ENCODE assay signal across 8 mouse cellular contexts in the genomic region with DNA sequence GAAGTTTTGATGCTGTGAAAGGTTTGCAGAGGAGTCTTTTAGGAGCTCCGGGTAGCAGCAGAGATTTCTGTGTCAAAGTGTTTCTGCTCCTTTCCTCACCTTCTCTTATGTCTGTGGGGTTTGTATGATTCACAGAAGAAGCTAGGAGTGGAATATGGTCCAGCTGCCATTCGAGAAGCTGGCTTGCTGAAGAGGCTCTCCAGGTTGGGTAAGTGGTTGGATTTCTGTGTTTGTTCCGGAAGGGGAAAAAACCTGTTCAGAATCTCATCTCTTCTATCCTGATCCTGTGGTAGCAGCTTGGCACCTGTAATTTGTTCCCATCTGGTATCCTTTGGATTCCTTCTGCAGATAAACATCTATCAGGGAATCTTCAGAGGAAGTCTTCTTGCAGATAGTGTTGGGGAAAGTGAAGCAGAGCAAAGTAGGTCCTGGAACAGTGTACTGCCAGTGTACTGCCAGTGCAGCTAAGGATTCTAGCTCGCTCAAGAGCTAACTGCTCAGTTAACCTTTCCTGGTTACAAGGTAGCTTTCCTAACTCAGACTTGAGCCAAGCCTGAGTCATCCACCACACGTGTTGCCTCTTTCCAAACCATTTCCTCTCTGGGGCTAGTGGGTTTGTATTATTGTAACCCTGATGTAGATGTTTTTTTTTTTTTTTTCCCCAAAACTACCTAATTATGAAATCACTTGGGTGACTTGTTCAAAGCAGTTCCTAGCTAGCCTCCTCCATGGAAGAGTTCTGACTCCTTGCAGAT. TPM values are rescaled to one million over a fixed set of nuclear protein-coding genes. Genes with fewer than 3 reads are reported as not detected.
DNase-seq lines count a peak whose midpoint lies in the region; ATAC-seq and TF ChIP-seq lines count a peak whose summit lies in the region.

No protein-coding gene starts in this region.

- DNase-seq in lung, adult 18-20 months: peak; percentile 30 to 59
- no peak for DNase-seq in lung, postnatal 10 days
- no peak for DNase-seq in forebrain, postnatal 0 days
- DNase-seq in lung, postnatal 25 days (ENCODE audit: low spot score): peak; percentile 34
- DNase-seq in stomach, postnatal 0 days (ENCODE audit: low spot score): no peak
- no peak for DNase-seq in thymus, postnatal 14 days
- DNase-seq in urinary bladder, adult 2 months (ENCODE audit: low spot score): no peak

- H3K4me1 ChIP-seq in forebrain, postnatal 0 days (ENCODE audit: insufficient read depth): no peaks in the 10 kb centered on the region; the same call in 1 of the 2 replicates
- H3K4me1 ChIP-seq in stomach, postnatal 0 days (replicated peaks; ENCODE audit: control insufficient read depth, insufficient read depth): no peaks in the 10 kb centered on the region

- WGBS in forebrain, postnatal 0 days: 30% methylated on average over 5 of the region's 5 CpGs
- 44% methylated on average over 5 of the region's 5 CpGs for WGBS in stomach, postnatal 0 days

- peak overlapping the region; percentile 58 for H3K4me3 ChIP-seq in forebrain, postnatal 0 days (ENCODE audit: low read depth, low read length)
- H3K4me3 ChIP-seq in stomach, postnatal 0 days (ENCODE audit: low read depth, low read length): peak overlapping the region; percentile 43; the same call in 1 of the 2 replicates

- TF ChIP-seq EP300 in stomach, postnatal 0 days (optimal IDR thresholded peaks at IDR 0.05): no peak

- H3K36me3 ChIP-seq in forebrain, postnatal 0 days (ENCODE audit: insufficient read depth): no peaks in the 10 kb centered on the region
- H3K36me3 ChIP-seq in stomach, postnatal 0 days (ENCODE audit: control insufficient read depth, insufficient read depth, low read length): no peaks in the 10 kb centered on the region

- H3K9ac ChIP-seq in forebrain, postnatal 0 days: peak overlapping the region; percentile 62
- no peak overlapping the region for H3K9ac ChIP-seq in stomach, postnatal 0 days (ENCODE audit: low read length)

- TF ChIP-seq CTCF in forebrain, postnatal 0 days (IDR thresholded peaks at IDR 0.05; ENCODE audit: low read depth): no peak
- TF ChIP-seq CTCF in stomach, postnatal 0 days (IDR thresholded peaks at IDR 0.05; ENCODE audit: low read depth): no peak

- peaks cover 14% of the 10 kb centered on the region for H3K27me3 ChIP-seq in forebrain, postnatal 0 days (ENCODE audit: insufficient read depth, low read length)
- H3K27me3 ChIP-seq in stomach, postnatal 0 days (ENCODE audit: control insufficient read depth, insufficient read depth, low read length): peaks cover 2% of the 10 kb centered on the region; the same call in 1 of the 2 replicates

- ATAC-seq in forebrain, postnatal 0 days: no peak
- ATAC-seq in stomach, postnatal 0 days (ENCODE audit: low FRiP score, low TSS enrichment): no peak
- no peak for ATAC-seq in CD4-positive, CD25-positive, alpha-beta regulatory T cell, adult 4 months

- peak overlapping the region; percentile 95 for H3K4me2 ChIP-seq in forebrain, postnatal 0 days (ENCODE audit: low read depth)
- no peak overlapping the region; the same call in 1 of the 2 replicates for H3K4me2 ChIP-seq in stomach, postnatal 0 days (replicated peaks; ENCODE audit: low read depth)

- H3K27ac ChIP-seq in forebrain, postnatal 0 days (ENCODE audit: low read depth, low read length): no peak overlapping the region
- no peak overlapping the region for H3K27ac ChIP-seq in stomach, postnatal 0 days (replicated peaks)

- H3K9me3 ChIP-seq in forebrain, postnatal 0 days (ENCODE audit: low read length): no peaks in the 10 kb centered on the region
- no peaks in the 10 kb centered on the region for H3K9me3 ChIP-seq in stomach, postnatal 0 days (ENCODE audit: control insufficient read depth, low read length)

RNA-seq across cellular contexts. Expression of a gene that starts 1.3 kb away (rescaled TPM):
- total RNA-seq in forebrain, postnatal 0 days (2014; rRNA removed): 15.9 and 16.1 TPM in 2 replicates
- 19.6 and 22.7 TPM in 2 replicates for polyA plus RNA-seq in forebrain, postnatal 0 days (2015; fragmentation: Nextera tagmentation; extraction: Ambion mirVana)
- 2.0 and 2.2 TPM in 2 replicates for polyA plus RNA-seq in stomach, postnatal 0 days (2015; fragmentation: Nextera tagmentation; extraction: Ambion mirVana)
- polyA plus RNA-seq in CD4-positive, CD25-positive, alpha-beta regulatory T cell, adult 4 months (2017; shearing (Covaris generic)): under 1 TPM in 1 of 2 experiments, not detected in 1; 0.38 TPM
- polyA plus RNA-seq in urinary bladder, adult 2 months (2012; rRNA removed): 18.9 and 24.4 TPM in 2 replicates

RNA-seq across cellular contexts. Expression of a gene that starts 40.6 kb away (rescaled TPM):
- 97.6 and 129 TPM in 2 replicates for total RNA-seq in forebrain, postnatal 0 days (2014; rRNA removed)
- 218 and 236 TPM in 2 replicates for polyA plus RNA-seq in forebrain, postnatal 0 days (2015; fragmentation: Nextera tagmentation; extraction: Ambion mirVana)
- polyA plus RNA-seq in stomach, postnatal 0 days (2015; fragmentation: Nextera tagmentation; extraction: Ambion mirVana): 110 and 111 TPM in 2 replicates
- polyA plus RNA-seq in CD4-positive, CD25-positive, alpha-beta regulatory T cell, adult 4 months (2017; shearing (Covaris generic)): 10 to 100 TPM; 70.9 to 80.2 TPM
- polyA plus RNA-seq in urinary bladder, adult 2 months (2012; rRNA removed): 86.4 and 97.2 TPM in 2 replicates

RNA-seq across cellular contexts. Expression of a gene that starts 42.4 kb away (rescaled TPM):
- 14.0 and 15.5 TPM in 2 replicates for total RNA-seq in forebrain, postnatal 0 days (2014; rRNA removed)
- 6.9 and 12.7 TPM in 2 replicates for polyA plus RNA-seq in forebrain, postnatal 0 days (2015; fragmentation: Nextera tagmentation; extraction: Ambion mirVana)
- 18.8 and 20.3 TPM in 2 replicates for polyA plus RNA-seq in stomach, postnatal 0 days (2015; fragmentation: Nextera tagmentation; extraction: Ambion mirVana)
- polyA plus RNA-seq in CD4-positive, CD25-positive, alpha-beta regulatory T cell, adult 4 months (2017; shearing (Covaris generic)): 10 to 100 TPM; 31.8 to 35.7 TPM
- 36.5 and 47.7 TPM in 2 replicates for polyA plus RNA-seq in urinary bladder, adult 2 months (2012; rRNA removed)

Comparison
In these comparisons a context has a peak if more than half of its experiments do, and no peak if none do; other contexts are left out.
1. DNase-seq: peak in lung, adult 18-20 months (2 of 2) and lung, postnatal 25 days (single experiment); none in lung, postnatal 10 days (single experiment), forebrain, postnatal 0 days (single experiment), stomach, postnatal 0 days (single experiment), thymus, postnatal 14 days (single experiment) and urinary bladder, adult 2 months (single experiment).